9 mouse cellular contexts compared by ENCODE assay signal in the genomic region with DNA sequence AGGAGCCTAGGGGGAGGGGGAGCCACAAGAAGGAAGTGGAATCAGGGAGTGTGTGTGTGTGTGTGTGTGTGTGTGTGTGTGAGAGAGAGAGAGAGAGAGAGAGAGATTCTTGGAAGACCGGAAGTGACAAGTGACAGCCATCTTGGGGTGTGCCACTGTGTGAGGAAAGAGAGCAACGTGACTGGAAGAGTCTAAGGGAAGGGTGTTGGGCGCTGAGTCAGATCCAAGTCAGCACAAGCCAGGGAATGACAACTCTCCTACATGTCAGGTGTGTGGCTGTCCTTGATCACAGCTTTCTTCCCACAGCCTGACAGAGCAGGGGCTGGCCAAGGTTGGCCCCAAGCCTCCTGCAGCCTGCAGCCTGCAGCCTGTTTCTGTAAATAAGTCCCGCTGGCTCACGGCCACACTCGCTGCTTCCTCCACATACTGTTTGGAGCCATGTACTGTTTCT. TPM values are rescaled to one million over a fixed set of nuclear protein-coding genes. Genes with fewer than 3 reads are reported as not detected.
DNase-seq lines count a peak whose midpoint lies in the region; TF ChIP-seq lines count a peak whose summit lies in the region.
"Had no signal": no experiment of that assay in that cellular context is flagged by ENCODE, and none has a peak within 500 bp of the region (broad histone marks: within the 10 kb centered on the region; RNA-seq: fewer than 3 reads in every experiment).

No protein-coding gene starts in this region.

- no peak for TF ChIP-seq POLR2A in kidney, adult 2 months (IDR thresholded peaks at IDR 0.05; ENCODE audit: low read depth, low read length)

- no peaks in the 10 kb centered on the region for H3K36me3 ChIP-seq in kidney, adult 2 months (ENCODE audit: control insufficient read depth, insufficient read depth, low read length)
- H3K36me3 ChIP-seq: midbrain, embryonic 12.5 days had no signal

- 48% methylated on average over 6 of the region's 6 CpGs for WGBS in kidney, adult 2 months

- H3K4me3 ChIP-seq in kidney, adult 2 months (ENCODE audit: insufficient read depth, low read depth, low read length): no peak overlapping the region
- H3K4me3 ChIP-seq: midbrain, embryonic 12.5 days had no signal

- no peaks in the 10 kb centered on the region for H3K27me3 ChIP-seq in kidney, adult 2 months (replicated peaks; ENCODE audit: control insufficient read depth, insufficient read depth, low read length)

- 0 out of 2 replicates have a peak, but pooled peaks cover 3% of the 10 kb centered on the region for H3K4me1 ChIP-seq in kidney, adult 2 months (ENCODE audit: control insufficient read depth, insufficient read depth, low read length)

- peak overlapping the region; percentile 33 for H3K27ac ChIP-seq in kidney, adult 2 months (ENCODE audit: insufficient read depth, low read depth, low read length)
- H3K27ac ChIP-seq: midbrain, embryonic 12.5 days had no signal

- DNase-seq in kidney, adult 2 months: peak; percentile 69
- DNase-seq in kidney, adult 11 months: no peak
- peak; percentile 39 for DNase-seq in ZHBTc4 (ENCODE audit: low read depth, low spot score)
- peak; percentile 49 to 59 for DNase-seq in heart, postnatal 36 days
- DNase-seq in lung, postnatal 14 days: peak; percentile 53
- DNase-seq in spleen, adult 12 weeks (ENCODE audit: low spot score): no peak
- no peak for DNase-seq in spleen, adult 18-20 months
- DNase-seq in c-Kit-positive CD71-positive TER-119-positive erythroid progenitor cells, embryonic 14.5 days (ENCODE audit: low spot score): no peak

- intact Hi-C loops in heart, postnatal 36 days (cut with DNase I): loop anchor here (1.0 kb wide), 1 partner anchor 17 kb away; no protein-coding TSS in a partner anchor

- no peak for TF ChIP-seq CTCF in kidney, adult 2 months (conservative IDR thresholded peaks at IDR 0.05; ENCODE audit: insufficient read depth, insufficient read length, low read depth, low read length)

RNA-seq across cellular contexts. Expression of gene Ccdc97, which starts 13.1 kb away (rescaled TPM):
- polyA plus RNA-seq in kidney, adult 2 months (2012; rRNA removed): 52.5 and 53.5 TPM in 2 replicates
- 10 to 100 TPM; 55.0 to 55.8 TPM for total RNA-seq in heart, postnatal 36 days (2021)

RNA-seq across cellular contexts. Expression of gene Tgfb1, which starts 19.0 kb away (rescaled TPM):
- 18.9 and 24.5 TPM in 2 replicates for polyA plus RNA-seq in kidney, adult 2 months (2012; rRNA removed)
- 10 to 100 TPM; 23.8 to 27.0 TPM for total RNA-seq in heart, postnatal 36 days (2021)

RNA-seq across cellular contexts. Expression of gene B9d2, which starts 25.2 kb away (rescaled TPM):
- polyA plus RNA-seq in kidney, adult 2 months (2012; rRNA removed): 63.1 and 70.4 TPM in 2 replicates
- total RNA-seq in heart, postnatal 36 days (2021): 10 to 100 TPM; 10.2 to 10.8 TPM

RNA-seq across cellular contexts. Expression of gene Tmem91, which starts 30.9 kb away (rescaled TPM):
- polyA plus RNA-seq in kidney, adult 2 months (2012; rRNA removed): 0.27 and 0.48 TPM in 2 replicates
- not detected for total RNA-seq in heart, postnatal 36 days (2021)

RNA-seq across cellular contexts. Expression of gene Exosc5, which starts 46.9 kb away (rescaled TPM):
- polyA plus RNA-seq in kidney, adult 2 months (2012; rRNA removed): 64.9 and 70.1 TPM in 2 replicates
- total RNA-seq in heart, postnatal 36 days (2021): 10 to 100 TPM; 16.0 to 18.9 TPM

Comparison
In these comparisons a context has a peak if more than half of its experiments do, and no peak if none do; other contexts are left out.
1. DNase-seq: peak in kidney, adult 2 months (single experiment), ZHBTc4 (single experiment), heart, postnatal 36 days (2 of 2) and lung, postnatal 14 days (single experiment); none in kidney, adult 11 months (single experiment), spleen, adult 12 weeks (single experiment), spleen, adult 18-20 months (0 of 2) and c-Kit-positive CD71-positive TER-119-positive erythroid progenitor cells, embryonic 14.5 days (single experiment).